Mouse (Mus musculus): Measurements from ENCODE around the gene Flot1.

Gene Flot1

GRCm38 (mm10) chr17:35810900-35811648, 12.0 kb upstream of the Flot1 start:
- DNase-seq (ENCODE audit: low read depth, low spot score): no peak

GRCm38 (mm10) chr17:35812307-35812706, 10.7 kb upstream of the Flot1 start:
- DNase-seq (ENCODE audit: low read depth, low spot score): no peak

- DNase-seq (ENCODE audit: low read depth, low spot score): no peak
Measured at GRCm38 (mm10) chr17:35812736-35813135, 10.3 kb upstream of the Flot1 start.

GRCm38 (mm10) chr17:35813245-35813647, 9.8 kb upstream of the Flot1 start:
- DNase-seq (ENCODE audit: low read depth, low spot score): no peak

- DNase-seq (ENCODE audit: low read depth, low spot score): no peak
Measured at GRCm38 (mm10) chr17:35813653-35814052, 9.4 kb upstream of the Flot1 start.

- no peak for DNase-seq (ENCODE audit: low read depth, low spot score)
Measured at GRCm38 (mm10) chr17:35814678-35815077, 8.4 kb upstream of the Flot1 start.

GRCm38 (mm10) chr17:35815836-35816235, 7.2 kb upstream of the Flot1 start:
- DNase-seq (ENCODE audit: low read depth, low spot score): no peak

GRCm38 (mm10) chr17:35816686-35817085, 6.3 kb upstream of the Flot1 start:
- no peak for DNase-seq (ENCODE audit: low read depth, low spot score)

- DNase-seq (ENCODE audit: low read depth, low spot score): no peak
Measured at GRCm38 (mm10) chr17:35817226-35817625, 5.8 kb upstream of the Flot1 start.

- DNase-seq (ENCODE audit: low read depth, low spot score): no peak
Measured at GRCm38 (mm10) chr17:35820111-35820510, 2.9 kb upstream of the Flot1 start.

GRCm38 (mm10) chr17:35821439-35822430, 1.3 kb upstream of the Flot1 start, which contains the start of gene Ier3:
Gene Ier3 (plus strand): TSS chr17:35821684.
- DNase-seq (ENCODE audit: low read depth, low spot score): peak; percentile 76

GRCm38 (mm10) chr17:35822564-35822963, 466 bp upstream of the Flot1 start:
- DNase-seq (ENCODE audit: low read depth, low spot score): no peak

GRCm38 (mm10) chr17:35824402-35824801, 1.4 kb downstream of the Flot1 start:
- DNase-seq (ENCODE audit: low read depth, low spot score): no peak

- no peak for DNase-seq (ENCODE audit: low read depth, low spot score)
Measured at GRCm38 (mm10) chr17:35825109-35825850, 2.2 kb downstream of the Flot1 start.

- no peak for DNase-seq (ENCODE audit: low read depth, low spot score)
Measured at GRCm38 (mm10) chr17:35829737-35830136, 6.7 kb downstream of the Flot1 start.

GRCm38 (mm10) chr17:35832400-35833238, 9.6 kb downstream of the Flot1 start:
- no peak for DNase-seq (ENCODE audit: low read depth, low spot score)

GRCm38 (mm10) chr17:35833239-35833751, 10.3 kb downstream of the Flot1 start:
- no peak for DNase-seq (ENCODE audit: low read depth, low spot score)

- DNase-seq (ENCODE audit: low read depth, low spot score): no peak
Measured at GRCm38 (mm10) chr17:35833894-35834293, 10.9 kb downstream of the Flot1 start.

GRCm38 (mm10) chr17:35834696-35835422, 11.8 kb downstream of the Flot1 start:
- no peak for DNase-seq (ENCODE audit: low read depth, low spot score)

Measured in retina, adult 2 months (tissue).